Comparison of ENCODE assay signal across 9 mouse cellular contexts in the genomic region with DNA sequence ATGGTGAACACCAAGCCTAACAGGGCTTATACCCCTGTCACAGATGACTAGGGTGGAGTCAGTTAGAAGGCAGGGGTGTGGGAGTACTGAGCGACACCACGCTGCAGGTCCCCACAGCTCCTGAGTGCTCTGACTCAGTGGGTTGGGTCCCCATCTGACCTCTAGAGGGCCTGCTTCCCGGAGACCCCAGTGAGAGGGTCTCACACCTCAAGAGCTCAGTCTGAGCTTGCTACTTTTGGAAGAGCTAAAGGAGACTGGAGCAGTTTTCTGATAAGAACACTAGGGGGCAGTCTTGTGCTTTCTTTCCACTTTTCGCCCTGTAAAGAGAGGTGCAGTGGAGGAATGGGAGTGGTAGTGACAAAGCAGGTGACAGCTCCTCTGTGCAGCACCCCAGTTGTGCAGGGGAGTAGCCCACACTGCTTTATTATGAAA. TPM values are rescaled to one million over a fixed set of nuclear protein-coding genes. Genes with fewer than 3 reads are reported as not detected.
DNase-seq lines count a peak whose midpoint lies in the region; ATAC-seq lines count a peak whose summit lies in the region.
"Had no signal": no experiment of that assay in that cellular context is flagged by ENCODE, and none has a peak within 500 bp of the region (broad histone marks: within the 10 kb centered on the region; RNA-seq: fewer than 3 reads in every experiment).

No protein-coding gene starts in this region.

- H3K4me1 ChIP-seq in forebrain, embryonic 15.5 days = peaks cover 22% of the 10 kb centered on the region
- no peaks in the 10 kb centered on the region for H3K4me1 ChIP-seq in kidney, embryonic 15.5 days
- peaks cover 5% of the 10 kb centered on the region for H3K4me1 ChIP-seq in midbrain, embryonic 11.5 days (ENCODE audit: control insufficient read depth, insufficient read depth, low read length)

- no peak overlapping the region for H3K4me2 ChIP-seq in forebrain, embryonic 15.5 days (replicated peaks)
- no peak overlapping the region for H3K4me2 ChIP-seq in kidney, embryonic 15.5 days
- H3K4me2 ChIP-seq in midbrain, embryonic 11.5 days = no peak overlapping the region

- no peak overlapping the region for H3K27ac ChIP-seq in forebrain, embryonic 15.5 days (replicated peaks)
- H3K27ac ChIP-seq in kidney, embryonic 15.5 days = no peak overlapping the region
- no peak overlapping the region for H3K27ac ChIP-seq in midbrain, embryonic 11.5 days (ENCODE audit: low read depth, low read length)

- peak; percentile 77 for ATAC-seq in forebrain, embryonic 15.5 days (replicated peaks)
- ATAC-seq in kidney, embryonic 15.5 days (replicated peaks; ENCODE audit: low FRiP score) = 0 out of 2 replicates have a peak, but pooled peaks have one; percentile 36
- ATAC-seq in midbrain, embryonic 11.5 days (ENCODE audit: low FRiP score) = peak; percentile 78

- peak; percentile 54 for DNase-seq in adrenal gland, postnatal 10 days
- no peak for DNase-seq in adrenal gland, postnatal 4 days (ENCODE audit: low spot score in 2 of 2)
- peak; percentile 75 for DNase-seq in 416B (ENCODE audit: low read depth)
- peak; percentile 63 for DNase-seq in c-Kit-positive CD71-positive TER-119-negative erythroid progenitor cells, embryonic 14.5 days (ENCODE audit: low read depth)
- peak; percentile 94 for DNase-seq in midbrain, embryonic 11.5 days (ENCODE audit: low spot score, missing footprints)
- peak; percentile 22 to 34 for DNase-seq in thymus, postnatal 36 days

- H3K9me3 ChIP-seq in forebrain, embryonic 15.5 days = no peaks in the 10 kb centered on the region
- H3K9me3 ChIP-seq in kidney, embryonic 15.5 days (replicated peaks) = no peaks in the 10 kb centered on the region
- H3K9me3 ChIP-seq in midbrain, embryonic 11.5 days (ENCODE audit: control insufficient read depth, low read length) = no peaks in the 10 kb centered on the region

- H3K9ac ChIP-seq in forebrain, embryonic 15.5 days (replicated peaks) = no peak overlapping the region
- H3K9ac ChIP-seq in kidney, embryonic 15.5 days = no peak overlapping the region
- no peak overlapping the region for H3K9ac ChIP-seq in midbrain, embryonic 11.5 days (ENCODE audit: low read length)

- 9% methylated on average over 4 of the region's 4 CpGs for WGBS in forebrain, embryonic 15.5 days
- WGBS in kidney, embryonic 15.5 days = 4% methylated on average over 4 of the region's 4 CpGs
- 5% methylated on average over 4 of the region's 4 CpGs for WGBS in midbrain, embryonic 11.5 days

- H3K27me3 ChIP-seq in forebrain, embryonic 15.5 days = no peaks in the 10 kb centered on the region
- no peaks in the 10 kb centered on the region for H3K27me3 ChIP-seq in kidney, embryonic 15.5 days
- no peaks in the 10 kb centered on the region for H3K27me3 ChIP-seq in midbrain, embryonic 11.5 days (ENCODE audit: control insufficient read depth, insufficient read depth, low read length)

- H3K36me3 ChIP-seq in forebrain, embryonic 15.5 days = no peaks in the 10 kb centered on the region
- no peaks in the 10 kb centered on the region for H3K36me3 ChIP-seq in kidney, embryonic 15.5 days
- no peaks in the 10 kb centered on the region for H3K36me3 ChIP-seq in midbrain, embryonic 11.5 days (ENCODE audit: control insufficient read depth, insufficient read depth, low read length)

- no peak overlapping the region for H3K4me3 ChIP-seq in forebrain, embryonic 15.5 days
- H3K4me3 ChIP-seq in kidney, embryonic 15.5 days (replicated peaks) = no peak overlapping the region
- H3K4me3 ChIP-seq in midbrain, embryonic 11.5 days (ENCODE audit: low read depth, low read length) = no peak overlapping the region

RNA-seq across cellular contexts. Expression of a gene that starts 30.9 kb away (rescaled TPM):
- 10 to 100 TPM; 19.9 to 31.0 TPM for total RNA-seq in adrenal gland, postnatal 10 days (2021)
- total RNA-seq in adrenal gland, postnatal 4 days (2021) = 10 to 100 TPM; 24.8 to 27.0 TPM
- 12.4 and 13.5 TPM in 2 replicates for polyA plus RNA-seq in forebrain, embryonic 15.5 days (2015; fragmentation: Nextera tagmentation; extraction: Ambion mirVana)
- polyA plus RNA-seq in kidney, embryonic 15.5 days (2015; fragmentation: Nextera tagmentation; extraction: Ambion mirVana) = 8.7 and 10.5 TPM in 2 replicates
- 4.0 and 4.5 TPM in 2 replicates for polyA plus RNA-seq in midbrain, embryonic 11.5 days (2014; fragmentation: Nextera tagmentation; extraction: Ambion mirVana)

RNA-seq across cellular contexts. Expression of a gene that starts 54.2 kb away (rescaled TPM):
- total RNA-seq in adrenal gland, postnatal 10 days (2021) = under 1 TPM; 0.27 to 0.64 TPM
- total RNA-seq in adrenal gland, postnatal 4 days (2021) = 1 to 10 TPM in 1 of 2 experiments, under 1 TPM in 1; 0.71 to 1.0 TPM
- polyA plus RNA-seq in forebrain, embryonic 15.5 days (2015; fragmentation: Nextera tagmentation; extraction: Ambion mirVana) = 0.10 TPM in 1 of 2 replicates, not detected in the other
- not detected in 2 replicates for polyA plus RNA-seq in kidney, embryonic 15.5 days (2015; fragmentation: Nextera tagmentation; extraction: Ambion mirVana)
- polyA plus RNA-seq in midbrain, embryonic 11.5 days (2014; fragmentation: Nextera tagmentation; extraction: Ambion mirVana) = 0.10 and 0.30 TPM in 2 replicates
- polyA plus RNA-seq: C2C12 had no signal

Comparison
In these comparisons a context has a peak if more than half of its experiments do, and no peak if none do; other contexts are left out.
1. DNase-seq: peak in adrenal gland, postnatal 10 days (single experiment), 416B (single experiment), c-Kit-positive CD71-positive TER-119-negative erythroid progenitor cells, embryonic 14.5 days (single experiment), midbrain, embryonic 11.5 days (single experiment) and thymus, postnatal 36 days (2 of 2); none in adrenal gland, postnatal 4 days (0 of 2).
2. Peak in every context shown above with its lines, with median percentiles within 50 percentile points of each other: ATAC-seq.